Mouse (Mus musculus): ENCODE measurements around the gene Pomc. TPM values are rescaled to one million over a fixed set of nuclear protein-coding genes. Genes with fewer than 3 reads are reported as not detected.
"Not testable (repeated sequence)": the region's sequence is repeated elsewhere in the genome, so short reads cannot be mapped to it uniquely, and the experiment has no call there.

The Pomc gene
- total RNA-seq, 2 experiments from 2014 or later = 2.3 to 2.4 TPM

DNA sequence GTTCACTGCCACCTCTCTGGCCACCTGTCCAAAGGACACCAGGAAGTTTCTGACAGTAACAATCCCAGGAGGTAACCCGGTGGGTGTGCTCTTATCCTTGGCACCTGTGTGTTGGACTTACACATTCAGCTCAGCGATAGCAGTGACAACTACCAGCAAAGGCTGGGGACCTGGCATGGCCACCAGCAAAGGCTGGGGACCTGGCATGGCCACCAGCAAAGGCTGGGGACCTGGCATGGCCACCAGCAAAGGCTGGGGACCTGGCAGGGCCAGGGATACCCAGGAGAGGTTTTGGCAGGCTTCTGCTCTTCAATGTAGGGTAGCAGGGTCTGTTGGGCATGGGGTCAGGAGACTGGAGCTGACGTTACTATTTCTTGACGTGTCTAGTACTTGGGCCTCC is 12.4 kb downstream of the Pomc start:
- DNase-seq (ENCODE audit: low spot score in 2 of 2) = no peak

DNA sequence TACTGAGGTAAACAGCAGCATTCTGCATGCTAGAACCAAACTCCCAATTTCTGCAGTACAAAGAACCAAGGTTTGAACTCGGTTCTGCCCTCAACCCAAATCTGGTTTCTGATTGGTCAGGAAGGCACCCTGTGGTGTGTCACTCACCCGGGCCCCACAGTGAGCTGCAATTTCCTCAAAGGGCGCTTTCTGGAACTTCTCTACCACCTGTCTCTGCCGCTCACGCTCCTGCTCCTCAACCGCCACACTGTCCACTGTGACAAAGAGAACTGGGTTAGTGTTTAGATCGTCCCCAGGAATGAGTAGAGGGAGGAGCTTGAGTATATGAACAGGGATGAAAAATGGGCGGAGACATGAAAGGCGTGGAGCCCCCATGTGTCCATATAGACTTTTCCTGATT is 13.6 kb downstream of the Pomc start:
- no peak for DNase-seq (ENCODE audit: low spot score in 2 of 2)

DNA sequence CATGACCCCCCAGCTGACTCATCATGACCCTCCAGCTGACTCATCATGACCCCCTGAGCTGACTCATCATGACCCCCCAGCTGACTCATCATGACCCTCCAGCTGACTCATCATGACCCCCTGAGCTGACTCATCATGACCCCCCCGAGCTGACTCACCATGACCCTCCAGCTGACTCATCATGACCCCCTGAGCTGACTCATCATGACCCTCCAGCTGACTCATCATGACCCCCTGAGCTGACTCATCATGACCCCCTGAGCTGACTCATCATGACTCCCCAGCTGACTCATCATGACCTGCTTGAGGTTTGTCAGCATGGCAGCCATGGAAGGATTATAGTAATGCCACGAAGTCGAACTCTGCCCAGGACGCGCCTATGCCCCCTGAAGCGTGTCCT is 18.4 kb downstream of the Pomc start:
- DNase-seq (ENCODE audit: low spot score in 2 of 2) = not testable (repeated sequence)

DNA sequence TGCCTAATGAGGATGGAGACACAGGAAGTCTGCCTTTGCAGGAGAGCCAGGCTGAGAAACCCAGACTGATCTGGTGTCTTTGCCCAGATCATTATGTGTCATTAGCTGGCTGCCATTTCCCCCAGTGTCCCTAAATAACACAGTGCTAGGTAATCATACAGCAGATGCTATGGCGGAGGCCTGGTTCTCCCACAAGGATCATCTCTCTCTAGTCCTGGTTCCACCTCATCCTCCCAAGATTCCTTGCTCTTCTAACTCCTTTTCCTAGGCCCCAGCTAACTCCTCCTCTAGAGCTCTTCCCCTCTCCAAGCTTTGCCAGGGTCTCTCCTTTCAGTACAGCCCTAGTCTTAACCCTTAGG is 26.2 kb downstream of the Pomc start:
- DNase-seq (ENCODE audit: low spot score in 2 of 2) = peak in 1 of 2 experiments; percentile 20

DNA sequence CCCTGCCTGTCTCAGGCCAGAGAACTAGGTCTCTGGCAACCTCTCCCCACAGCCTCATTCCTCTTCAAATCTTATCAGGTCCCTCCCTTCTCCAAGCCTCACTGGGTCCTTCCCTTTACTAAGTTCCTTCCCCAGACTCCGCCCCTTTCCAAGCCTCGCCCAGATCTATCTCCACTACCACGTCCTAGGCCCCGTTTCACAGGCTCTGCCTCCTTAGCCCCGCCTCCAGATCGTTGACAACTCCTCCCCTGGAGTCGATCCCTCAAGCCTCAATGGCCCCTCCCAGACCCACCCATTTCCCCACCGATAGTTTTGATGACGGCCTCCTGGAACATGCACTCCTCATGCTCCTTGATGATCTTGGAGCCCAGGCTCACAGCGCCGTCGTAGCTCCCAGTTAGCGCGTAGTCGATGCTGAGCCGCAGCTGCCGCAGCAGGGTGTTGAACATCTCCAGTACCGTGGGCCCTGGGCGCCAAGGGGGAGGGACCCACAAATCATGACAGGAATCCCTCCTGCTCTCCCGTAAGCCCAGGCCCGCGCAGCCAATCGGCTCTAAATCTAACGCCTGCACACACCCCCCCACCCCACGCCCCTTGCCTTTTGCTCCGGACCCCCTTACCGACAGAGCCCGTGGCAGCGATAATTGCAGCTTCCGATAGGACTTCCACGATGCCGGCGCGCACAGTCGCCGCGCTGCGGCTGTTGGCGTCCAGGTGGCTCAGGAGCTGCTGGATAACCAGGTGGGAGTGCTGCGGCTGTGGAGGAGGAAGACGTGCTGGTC is 26.8 kb downstream of the Pomc start:
- DNase-seq (ENCODE audit: low spot score in 2 of 2) = peak; percentile 79 to 83

DNA sequence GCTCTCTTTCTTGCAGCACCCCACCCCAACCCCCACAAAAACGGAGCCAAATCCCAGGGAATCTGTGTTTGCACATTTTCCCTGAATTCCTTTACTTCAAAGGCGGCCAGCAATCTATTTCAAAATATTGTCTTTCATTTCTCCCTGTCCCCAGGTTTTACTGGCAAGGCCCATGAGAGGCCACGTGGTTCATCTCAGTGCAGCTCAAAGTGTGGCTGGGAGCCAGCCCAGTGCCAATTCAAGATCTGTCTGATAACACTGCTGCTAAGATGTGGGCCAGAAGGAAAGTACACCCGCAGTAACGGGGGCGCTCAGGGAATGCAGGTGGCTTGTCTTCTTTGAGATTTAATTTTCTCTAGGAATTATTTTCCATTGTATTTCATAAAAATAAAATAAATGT is 27.5 kb downstream of the Pomc start:
- DNase-seq (ENCODE audit: low spot score in 2 of 2) = peak in 1 of 2 experiments; percentile 67

DNA sequence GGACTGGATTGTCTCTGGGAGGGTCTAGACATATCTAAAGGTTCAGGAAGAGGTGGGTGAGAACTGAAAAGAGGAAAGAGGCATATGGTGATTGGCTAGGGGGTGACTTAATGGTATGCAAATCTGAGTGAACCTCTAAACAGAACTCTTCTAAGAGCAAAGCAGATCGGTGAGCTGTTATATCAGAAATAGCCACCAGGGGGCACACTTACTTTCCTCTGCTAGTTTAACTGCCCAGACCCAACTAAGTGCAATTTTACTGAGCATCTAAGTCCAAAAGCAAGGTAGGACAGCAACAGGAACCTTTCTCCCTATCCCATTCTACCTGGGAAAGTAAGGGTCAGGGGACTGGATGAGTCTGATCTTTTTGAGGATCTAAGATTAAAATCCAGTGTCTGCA is 29.0 kb downstream of the Pomc start:
- peak; percentile 69 to 94 for DNase-seq (ENCODE audit: low spot score in 2 of 2)

DNA sequence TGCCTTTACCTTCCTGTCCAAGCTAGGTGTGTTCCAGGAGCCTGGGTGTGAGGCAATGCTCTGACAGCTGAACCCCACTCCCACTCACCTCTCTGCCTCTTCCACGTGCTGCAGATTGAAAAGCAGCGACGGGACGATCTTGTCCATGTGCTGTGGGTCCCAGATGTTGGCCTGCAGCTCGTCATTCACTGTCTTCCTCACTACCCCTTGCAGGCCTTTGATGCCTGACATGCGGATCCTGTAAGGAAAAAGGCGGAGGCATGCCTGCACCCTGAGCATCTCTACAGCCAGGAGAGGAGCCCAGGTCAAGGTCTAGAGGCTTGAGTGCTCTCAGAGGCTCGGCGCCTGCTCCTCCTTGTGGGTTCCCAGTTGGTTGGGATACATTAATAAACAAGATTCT is 29.7 kb downstream of the Pomc start:
- DNase-seq (ENCODE audit: low spot score in 2 of 2) = no peak

DNA sequence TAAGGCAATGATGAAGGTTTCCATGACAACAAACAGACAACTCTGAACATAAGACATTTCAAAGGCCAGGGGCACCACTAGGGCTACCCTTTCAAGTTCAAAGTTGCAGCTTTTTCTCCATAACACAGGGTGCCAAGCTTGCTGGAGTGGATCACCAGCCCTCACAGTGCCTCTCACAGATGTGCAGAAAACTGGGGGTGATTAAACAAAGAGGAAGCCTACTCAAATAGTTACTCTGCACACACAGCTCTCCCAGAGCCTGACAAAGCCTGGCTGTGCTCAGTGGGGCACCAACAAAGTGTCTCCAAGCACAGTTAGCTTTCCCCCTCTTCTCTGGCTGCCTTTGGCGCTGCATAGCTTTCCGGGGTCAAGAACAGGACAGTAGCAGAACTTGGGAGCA is 35.2 kb downstream of the Pomc start:
- DNase-seq (ENCODE audit: low spot score in 2 of 2) = no peak

DNA sequence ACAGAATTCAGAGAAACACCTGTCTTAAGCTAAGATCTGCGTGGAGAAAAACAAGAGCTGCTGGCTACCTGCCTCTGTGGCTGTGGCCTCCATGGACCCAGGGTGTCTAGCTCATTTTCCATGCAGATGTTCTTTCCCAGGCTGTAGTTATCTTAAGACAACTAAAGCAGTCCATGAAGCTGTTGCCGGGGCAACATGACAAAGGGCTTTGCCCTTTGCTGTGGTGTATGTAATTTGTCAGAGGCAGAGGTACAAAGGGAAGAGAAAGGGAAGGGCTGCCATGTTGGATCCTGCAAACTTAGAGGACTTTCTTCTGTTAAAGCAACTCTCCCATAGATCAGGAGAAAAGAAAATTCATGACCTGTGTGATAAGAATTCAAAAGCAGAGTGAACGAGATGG is 36.3 kb downstream of the Pomc start:
- DNase-seq (ENCODE audit: low spot score in 2 of 2) = no peak

DNA sequence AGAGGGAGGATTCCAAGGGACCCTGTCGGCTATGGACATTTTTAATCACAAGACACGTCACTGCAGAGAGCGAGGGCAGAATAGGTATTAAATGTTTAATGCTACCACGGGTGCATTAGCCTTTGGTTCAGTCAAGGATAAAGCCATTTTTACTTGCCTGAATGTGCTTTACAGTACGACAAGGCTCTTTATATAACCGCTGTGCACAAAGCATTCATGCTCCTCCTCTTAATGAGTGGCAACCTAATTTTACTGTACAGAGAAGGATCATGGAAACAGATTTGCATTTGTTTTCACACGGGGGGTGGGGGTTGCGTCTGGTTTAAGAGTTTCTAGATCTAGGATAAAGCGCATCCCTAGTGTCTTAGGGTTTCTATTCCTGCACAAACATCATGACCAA is 42.0 kb downstream of the Pomc start:
- DNase-seq (ENCODE audit: low spot score in 2 of 2) = no peak

DNA sequence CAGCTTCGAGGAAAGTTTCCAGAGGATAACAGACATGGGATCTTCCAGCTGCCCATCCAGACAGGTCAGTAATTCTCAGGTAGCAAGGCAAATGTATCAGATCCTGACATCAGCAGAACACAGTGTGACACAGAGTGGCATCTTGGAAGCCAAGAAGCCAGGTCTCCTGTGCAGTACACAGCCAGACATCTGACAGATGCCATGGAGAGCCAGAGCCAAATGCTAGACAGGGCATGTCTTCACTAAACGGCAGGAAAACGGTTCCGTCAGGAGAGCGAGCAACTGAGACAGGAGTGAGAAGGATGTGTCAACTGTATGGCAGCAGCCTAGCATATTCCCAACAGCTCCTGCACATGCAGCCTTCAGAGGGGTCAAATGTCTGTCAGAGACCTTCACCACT is 45.7 kb downstream of the Pomc start:
- DNase-seq (ENCODE audit: low spot score in 2 of 2) = no peak

DNA sequence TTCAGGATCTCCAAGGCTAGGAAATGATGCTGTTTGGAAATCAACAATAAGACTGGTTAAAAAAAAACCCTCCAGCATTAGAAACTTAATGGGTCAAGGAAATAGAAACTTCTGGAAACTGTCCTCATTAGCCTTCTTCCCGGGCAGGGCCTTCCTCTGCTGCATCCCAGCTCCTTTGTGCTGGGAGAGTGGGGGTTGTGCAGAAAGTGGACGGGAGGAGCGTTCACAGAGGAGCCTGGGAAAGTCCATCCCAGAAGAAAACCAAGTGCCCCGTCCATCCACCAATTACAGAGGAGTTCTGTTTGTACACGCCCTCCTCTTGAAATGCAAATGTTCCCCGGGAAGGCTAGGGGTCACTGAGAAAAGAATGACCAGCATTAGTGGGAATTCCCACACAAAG is 49.9 kb downstream of the Pomc start:
- DNase-seq (ENCODE audit: low spot score in 2 of 2) = no peak

DNA sequence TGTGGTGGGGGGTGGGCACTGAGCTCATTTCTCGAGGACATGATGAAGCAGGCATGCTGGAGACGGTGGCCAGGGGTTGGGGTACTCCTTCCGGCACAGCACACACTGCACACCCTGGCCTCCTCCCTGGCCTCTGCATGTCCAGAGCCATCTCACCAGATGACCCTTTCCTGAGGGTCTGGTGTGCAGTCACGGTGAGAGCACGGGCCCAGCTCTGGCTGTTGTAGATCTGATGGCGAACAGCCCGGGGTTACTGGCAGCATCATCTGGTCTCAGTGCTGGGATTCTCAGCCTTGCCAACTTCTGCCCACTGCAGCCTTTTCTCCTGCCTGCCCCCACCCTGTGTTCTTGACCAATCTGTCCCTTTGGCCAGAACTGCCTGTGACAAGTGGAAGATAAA is 51.3 kb downstream of the Pomc start:
- peak in 1 of 2 experiments; percentile 67 for DNase-seq (ENCODE audit: low spot score in 2 of 2)

DNA sequence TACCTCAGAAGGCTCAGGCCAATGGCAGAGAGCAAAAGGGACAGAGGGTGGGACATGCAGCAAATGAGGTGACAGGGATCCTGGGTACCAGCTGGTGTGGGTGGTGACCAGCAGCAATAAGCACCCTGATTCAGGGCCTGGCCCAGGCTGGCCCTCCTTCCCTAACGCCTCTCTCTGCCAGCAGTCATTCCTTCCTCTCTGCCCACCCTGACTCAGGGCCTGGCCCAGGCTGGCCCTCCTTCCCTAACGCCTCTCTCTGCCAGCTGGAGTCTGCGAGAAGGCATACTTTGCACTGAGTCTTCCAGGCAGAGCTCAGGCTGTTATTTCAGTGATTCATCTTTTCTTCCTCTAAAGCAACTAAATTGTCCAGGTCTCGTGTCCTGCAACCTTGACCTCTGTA is 52.4 kb downstream of the Pomc start:
- peak in 1 of 2 experiments; percentile 46 for DNase-seq (ENCODE audit: low spot score in 2 of 2)

DNA sequence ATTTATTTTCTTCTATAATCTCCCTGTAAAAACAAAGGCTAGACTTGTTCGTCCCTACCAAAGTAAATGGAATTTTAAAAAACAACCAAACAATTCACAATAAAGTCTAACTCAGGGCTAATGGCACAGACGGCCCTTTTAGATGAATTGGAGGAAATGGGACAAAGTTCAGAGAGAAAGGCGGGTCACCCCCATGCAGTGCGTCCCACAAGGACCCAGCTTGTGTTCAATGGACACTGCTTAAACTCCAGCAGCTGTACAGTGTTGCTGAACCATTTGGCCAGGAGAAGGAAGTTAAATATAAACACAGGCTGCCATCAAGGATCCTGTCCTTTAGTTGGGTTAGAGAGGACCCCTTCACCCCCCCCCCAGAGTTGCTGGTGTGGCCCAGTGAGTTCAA is 53.0 kb downstream of the Pomc start:
- no peak for DNase-seq (ENCODE audit: low spot score in 2 of 2)

DNA sequence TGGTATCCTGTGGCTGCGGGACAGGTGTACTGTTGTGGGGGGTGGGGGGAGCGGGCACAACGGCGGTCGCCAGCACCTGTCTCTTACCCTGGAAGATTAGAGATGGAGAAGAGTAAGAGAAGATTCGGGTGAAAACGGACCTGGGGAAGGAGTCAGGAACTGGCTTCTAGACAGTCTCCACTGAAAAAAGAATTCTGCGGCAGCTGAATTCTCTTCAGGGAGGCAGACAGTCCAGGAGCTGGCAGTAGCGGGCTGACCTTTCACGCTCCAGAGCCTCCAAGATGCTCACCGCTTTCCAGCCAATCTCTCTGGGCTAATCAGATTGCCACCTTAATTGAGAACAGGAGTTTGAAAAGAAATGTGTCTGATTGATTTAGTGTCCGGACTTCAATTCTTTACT is 54.0 kb downstream of the Pomc start:
- no peak for DNase-seq (ENCODE audit: low spot score in 2 of 2)

Other genes with a start within 250 kb of the Pomc start
- gene Dnmt3a, start 148.9 kb upstream of the Pomc start, total RNA-seq (2021) = 10 to 100 TPM; 65.3 to 69.4 TPM
- gene Efr3b, start 84.0 kb downstream of the Pomc start, total RNA-seq (2021) = 10 to 100 TPM; 91.9 to 92.3 TPM
- gene Dnajc27, start 127.6 kb downstream of the Pomc start, total RNA-seq (2021) = 10 to 100 TPM; 82.6 to 83.9 TPM
- 10 to 100 TPM; 50.9 to 53.0 TPM for gene Adcy3, start 178.2 kb downstream of the Pomc start, total RNA-seq (2021)